Mouse (Mus musculus): Measurements from ENCODE around the gene Spib.

Spib gene

DNA sequence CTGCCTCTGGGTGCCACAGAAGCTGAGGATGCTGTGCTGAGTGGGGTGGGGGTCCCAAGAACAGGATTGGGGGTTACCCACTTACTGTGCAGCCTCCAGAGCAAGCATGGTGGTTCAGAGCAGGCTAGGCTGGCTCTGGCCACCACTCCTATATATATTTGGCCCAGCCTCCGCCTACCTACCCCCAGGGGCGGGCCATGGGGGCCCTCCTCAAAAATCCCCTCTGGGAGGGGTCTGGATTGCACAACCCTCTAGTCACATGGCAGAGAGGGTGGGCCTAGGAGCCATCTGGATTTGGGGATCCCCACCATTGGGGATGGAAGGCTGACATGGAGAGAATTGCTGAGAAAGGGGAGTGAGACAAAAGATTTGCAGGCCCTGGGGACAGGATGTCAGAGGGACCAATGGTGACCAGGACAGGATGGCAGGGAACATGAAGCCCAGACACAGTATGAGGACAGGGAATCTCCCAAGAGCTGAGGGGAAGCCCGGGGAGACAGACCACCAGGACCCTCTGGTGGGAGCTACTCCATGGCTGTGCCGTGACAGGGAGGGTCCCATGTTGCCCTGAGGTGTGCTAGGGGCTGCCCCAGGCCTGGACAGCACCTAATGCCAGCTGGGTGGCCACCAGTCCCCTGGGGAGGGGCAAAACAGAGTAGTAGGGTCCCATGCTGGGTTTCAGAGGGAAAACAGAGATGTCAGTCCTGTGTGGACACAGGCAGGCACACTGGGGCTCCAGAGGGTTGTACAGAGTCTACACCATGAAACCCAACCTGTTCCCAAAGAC is at the start of gene Spib:
TSS of gene Spib (minus strand) at position 126 of the 787 bp plus-strand sequence.
- in situ Hi-C loops (cut with MboI; ENCODE audit: low sequenced_read_pairs), result no loop called here

DNA sequence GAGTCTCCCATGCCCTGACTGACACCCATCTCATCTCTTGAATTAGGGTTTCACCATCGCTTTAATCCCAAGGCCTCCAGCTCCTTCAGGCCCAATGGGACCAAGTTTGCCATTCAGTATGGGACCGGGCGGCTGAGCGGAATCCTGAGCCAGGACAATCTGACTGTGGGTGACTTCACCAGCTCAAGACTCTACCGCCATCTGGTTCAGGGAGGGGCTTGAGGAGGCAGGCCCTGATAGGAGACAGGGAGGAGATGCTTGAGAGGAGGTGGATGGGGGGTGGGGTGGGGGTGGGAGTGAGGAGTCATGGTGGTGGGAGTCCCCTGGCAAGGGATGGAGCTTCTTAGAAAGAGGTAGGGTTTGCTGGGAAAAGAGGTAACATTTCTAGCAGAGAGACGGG is 49.8 kb upstream of the Spib start:
- in situ Hi-C loops (cut with MboI; ENCODE audit: low sequenced_read_pairs), result no loop called here

DNA sequence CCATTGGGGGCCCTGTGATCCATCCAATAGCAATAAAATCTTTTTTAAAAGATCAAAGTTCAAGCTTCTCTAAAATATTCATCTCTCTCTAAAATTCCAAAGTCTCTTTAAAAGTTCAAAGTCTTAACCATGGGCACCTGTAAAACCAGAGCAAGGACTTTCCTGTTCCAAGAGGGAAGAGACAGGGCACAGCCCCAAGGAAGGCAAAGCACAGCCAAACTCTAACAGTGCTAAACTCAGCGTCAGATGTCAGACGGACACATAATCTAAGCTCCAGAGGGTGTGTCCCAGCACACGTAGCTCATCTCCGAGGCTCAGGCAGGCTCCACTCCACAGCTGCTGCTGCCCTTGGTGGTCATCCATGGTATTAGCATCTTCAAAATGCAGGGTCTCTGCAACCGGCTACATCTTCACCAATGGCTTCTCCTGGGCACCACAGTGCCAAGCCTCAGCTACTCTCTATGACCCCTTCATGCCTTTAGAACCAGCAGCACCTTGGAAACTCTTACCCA is 44.5 kb upstream of the Spib start:
- in situ Hi-C loops (cut with MboI; ENCODE audit: low sequenced_read_pairs), result no loop called here

DNA sequence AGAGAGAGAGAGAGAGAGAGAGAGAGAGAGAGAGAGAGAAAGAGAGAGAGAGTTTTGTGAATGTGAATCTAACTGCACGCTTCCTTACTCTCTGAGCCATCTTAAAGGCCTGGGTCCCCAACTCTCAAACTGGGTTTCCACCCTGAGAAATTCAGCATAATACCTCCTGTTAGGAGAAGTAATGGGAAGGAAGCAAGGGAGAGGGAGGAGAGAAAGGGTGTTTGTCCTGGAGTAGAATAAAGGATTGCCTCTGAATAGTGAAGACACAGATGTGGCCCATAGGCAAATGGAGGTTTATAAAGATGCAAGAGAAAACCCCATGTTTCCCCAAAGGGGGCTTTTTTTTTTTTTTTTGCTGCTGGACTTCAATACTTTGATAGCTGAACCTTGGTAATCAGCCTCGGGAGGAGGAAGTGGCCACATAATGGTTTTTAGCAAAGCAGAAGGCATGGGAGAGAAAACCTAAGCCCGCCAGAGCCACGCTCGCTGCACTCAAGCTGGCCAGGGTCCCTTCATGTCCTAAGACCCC is 41.1 kb upstream of the Spib start:
- in situ Hi-C loops (cut with MboI; ENCODE audit: low sequenced_read_pairs), result no loop called here

DNA sequence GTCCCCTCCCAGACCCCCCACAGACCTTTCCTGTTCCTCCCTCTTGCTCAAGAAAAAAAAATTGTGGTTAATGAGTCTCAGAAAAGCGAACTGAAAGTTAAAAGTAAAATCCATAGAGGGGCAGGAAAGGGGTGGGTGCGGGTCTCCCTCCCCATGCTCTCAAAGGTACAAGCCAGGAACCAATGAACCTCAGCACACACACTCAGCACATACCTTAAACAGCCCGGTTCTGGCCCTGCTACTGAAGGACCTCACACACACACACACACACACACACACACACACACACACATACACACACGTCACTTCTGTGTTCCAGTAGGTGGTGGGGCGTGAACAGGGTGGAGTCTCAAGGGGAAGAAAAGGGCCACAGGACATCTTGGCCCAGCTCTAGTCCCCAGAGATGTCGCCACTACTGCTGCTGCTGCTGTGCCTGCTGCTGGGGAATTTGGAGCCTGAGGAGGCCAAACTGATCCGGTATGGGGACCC is 40.4 kb upstream of the Spib start, which contains the start of gene Napsa:
TSS of gene Napsa (plus strand) at position 168 of the 489 bp plus-strand sequence.
- in situ Hi-C loops (cut with MboI; ENCODE audit: low sequenced_read_pairs), result no loop called here

DNA sequence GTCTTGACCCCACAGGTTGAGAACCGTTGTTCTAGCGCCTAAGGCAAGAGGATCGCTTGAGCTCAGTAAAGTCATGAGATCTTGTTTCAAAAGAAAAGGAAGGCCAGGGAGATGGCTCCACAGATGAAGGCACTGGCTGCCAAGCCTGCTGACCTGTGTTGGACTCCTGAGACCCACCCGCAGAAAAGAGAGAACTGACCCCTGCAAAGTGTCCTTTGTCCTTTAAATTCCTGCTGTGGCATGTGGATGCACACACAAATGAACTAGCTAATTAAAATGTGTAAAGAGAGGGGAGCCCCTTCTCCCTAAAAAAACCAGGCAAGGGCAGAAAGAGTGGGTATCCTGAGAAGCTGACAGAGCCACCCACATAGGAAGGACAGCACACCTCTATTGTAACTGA is 39.9 kb upstream of the Spib start:
- in situ Hi-C loops (cut with MboI; ENCODE audit: low sequenced_read_pairs), result no loop called here

DNA sequence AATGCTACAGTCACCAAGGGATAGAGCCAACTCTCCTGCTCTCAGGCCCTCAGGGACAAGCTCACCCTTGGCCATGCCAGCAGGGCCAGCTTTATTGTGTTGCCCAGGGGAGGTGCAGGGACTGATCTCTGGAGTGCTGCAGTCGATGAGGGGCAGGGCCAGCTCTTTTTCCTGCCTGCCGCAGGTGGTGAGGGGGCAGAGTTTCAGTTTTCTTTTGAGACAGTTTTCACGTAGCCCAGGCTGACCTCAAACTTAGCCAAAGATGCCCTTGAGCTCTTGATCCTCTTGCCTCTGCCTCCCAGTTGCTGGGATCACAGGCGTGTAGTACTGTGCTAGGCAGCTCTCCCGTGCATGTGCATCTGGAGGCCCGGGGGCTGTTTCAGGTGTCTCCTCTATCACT is 39.1 kb upstream of the Spib start:
- in situ Hi-C loops (cut with MboI; ENCODE audit: low sequenced_read_pairs), result no loop called here

DNA sequence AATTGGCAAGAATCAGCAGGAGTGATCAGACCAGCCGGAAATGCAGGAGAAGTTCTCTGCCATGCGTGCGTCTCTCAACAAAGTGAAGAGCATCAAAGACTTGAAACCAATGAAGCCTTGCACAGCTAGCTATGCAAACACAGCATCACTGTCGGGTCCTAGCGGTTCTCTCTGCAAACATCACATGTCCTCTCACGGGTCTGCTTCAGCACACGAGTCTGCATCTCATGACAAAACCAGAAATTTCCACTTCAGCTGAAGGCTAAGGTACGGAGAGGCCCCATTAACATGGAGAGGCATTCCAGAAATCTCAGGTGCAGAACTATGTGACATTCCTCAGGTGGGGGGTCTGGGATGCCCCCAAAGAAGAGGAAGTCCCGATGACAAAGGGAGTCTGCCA is 36.9 kb upstream of the Spib start:
- in situ Hi-C loops (cut with MboI; ENCODE audit: low sequenced_read_pairs), result no loop called here

DNA sequence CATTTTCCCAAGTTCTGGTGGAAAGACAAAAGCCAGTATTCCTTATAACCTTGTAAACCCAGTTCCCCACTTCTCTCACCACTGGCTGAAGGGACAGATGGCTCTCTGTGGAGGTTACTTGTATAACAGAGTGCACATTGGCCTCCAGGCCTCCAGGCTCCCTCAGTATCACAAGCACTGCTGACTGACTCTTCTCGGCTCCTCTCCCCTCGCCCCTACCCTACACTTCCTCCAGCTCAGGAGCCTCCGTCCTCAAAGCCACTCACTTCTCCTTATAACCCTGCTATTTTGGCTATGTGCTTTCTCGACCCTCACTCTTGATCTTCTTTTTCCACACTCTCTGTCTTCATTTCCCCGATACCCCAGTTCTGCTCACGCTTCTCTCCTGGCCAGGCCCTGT is 33.5 kb upstream of the Spib start:
- in situ Hi-C loops (cut with MboI; ENCODE audit: low sequenced_read_pairs), result no loop called here

DNA sequence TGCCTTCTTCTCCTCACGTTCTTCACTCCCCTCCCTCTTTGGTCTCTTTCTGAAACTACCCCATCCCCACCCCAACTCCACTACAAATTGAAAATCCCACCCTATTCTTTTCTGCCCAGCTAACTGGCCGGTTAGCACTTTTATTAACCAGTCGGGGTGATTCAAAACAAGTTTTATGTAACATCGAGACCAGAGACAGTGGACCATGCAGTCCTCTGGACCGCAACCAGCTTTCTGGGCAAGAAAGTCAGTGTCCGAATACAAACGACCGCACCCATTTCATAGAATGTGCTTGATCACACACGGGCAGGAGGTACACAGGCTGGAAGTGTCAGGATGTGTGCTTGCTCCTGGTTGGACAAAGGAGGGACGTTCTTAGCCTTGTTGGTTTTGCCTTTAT is 32.6 kb upstream of the Spib start:
- in situ Hi-C loops (cut with MboI; ENCODE audit: low sequenced_read_pairs), result no loop called here

DNA sequence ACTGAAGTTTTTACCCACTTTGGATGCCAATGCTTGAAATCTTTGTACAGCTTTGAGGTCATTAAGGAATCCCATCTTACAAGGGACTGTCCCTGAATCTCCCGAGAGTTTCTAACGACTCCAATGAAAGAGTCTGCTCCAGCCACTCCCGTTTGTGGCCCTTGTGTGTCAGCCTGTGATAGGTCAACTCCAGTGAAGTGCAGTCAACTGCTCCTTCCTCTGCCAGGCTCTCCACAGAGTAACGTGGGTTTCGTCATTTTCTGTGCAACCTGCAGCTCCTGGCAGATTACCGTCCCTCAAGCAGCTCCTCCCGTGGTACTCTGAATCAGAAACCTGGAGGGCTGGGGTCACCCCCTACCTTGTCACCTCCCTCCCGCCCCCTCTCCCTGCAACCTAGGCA is 31.4 kb upstream of the Spib start:
- in situ Hi-C loops (cut with MboI; ENCODE audit: low sequenced_read_pairs), result no loop called here

DNA sequence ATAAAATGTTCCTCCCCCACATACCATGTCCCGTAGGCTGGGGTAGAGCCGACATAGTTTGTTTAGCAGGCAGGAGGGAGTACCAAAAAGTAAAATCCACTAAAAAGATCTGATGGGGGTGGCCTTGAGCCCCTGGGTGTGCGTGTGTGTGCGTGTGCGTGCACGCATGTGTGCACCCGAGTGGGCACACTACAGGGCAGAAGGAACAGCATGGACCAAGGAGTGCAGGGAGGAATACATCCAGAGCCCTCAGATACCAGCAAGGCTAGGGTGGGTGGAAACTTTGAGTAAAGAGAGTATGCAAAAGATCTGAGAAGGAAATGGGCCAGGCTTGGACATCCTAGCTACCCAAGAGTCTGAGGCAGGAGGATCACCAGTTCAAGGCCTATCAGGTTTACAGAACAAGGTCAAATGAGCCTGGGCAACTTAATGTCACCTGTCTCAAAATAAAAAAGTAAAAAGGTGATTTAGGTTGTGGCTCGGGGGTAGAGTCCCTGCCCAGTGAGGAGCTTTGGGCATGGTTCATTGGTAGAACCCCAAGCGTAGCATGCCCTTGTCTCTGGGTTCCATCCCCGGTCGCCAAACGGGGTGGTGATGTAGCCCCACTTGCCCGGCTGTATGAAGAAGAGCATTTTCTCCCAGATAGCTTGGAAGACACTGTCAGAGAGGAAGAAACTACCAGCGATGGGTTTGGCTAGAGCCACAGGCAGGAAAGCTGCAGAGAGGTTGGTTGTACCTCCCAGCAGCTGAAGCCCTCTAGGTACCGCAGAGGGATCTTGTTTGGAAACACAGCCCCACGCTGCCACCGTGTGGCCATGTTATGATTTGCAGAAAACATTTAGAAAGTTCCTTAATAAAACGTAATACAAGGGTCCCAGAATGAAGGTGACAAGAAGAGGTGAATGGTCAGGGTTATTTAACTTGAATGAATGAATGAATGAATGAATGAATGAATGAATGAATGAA is 28.8 kb upstream of the Spib start:
- in situ Hi-C loops (cut with MboI; ENCODE audit: low sequenced_read_pairs), result no loop called here

DNA sequence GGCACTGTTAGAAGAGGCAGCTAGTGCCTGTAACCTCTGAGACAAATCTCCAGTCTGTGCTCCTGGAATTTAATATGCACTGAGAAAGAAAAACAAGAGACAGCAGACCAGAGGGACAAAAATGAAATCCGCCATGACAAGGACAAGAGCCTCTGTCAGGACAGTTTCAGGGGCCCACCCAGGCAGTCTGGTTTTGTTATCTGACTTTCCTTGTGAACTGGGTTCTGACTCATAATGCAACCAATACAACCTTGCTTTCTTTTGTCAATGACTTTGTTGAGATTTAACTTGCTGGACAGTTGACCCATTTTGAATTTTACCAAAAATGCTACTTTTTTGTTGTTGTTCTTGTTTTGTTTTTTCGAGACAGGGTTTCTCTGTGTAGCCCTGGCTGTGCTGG is 25.8 kb upstream of the Spib start:
- in situ Hi-C loops (cut with MboI; ENCODE audit: low sequenced_read_pairs), result no loop called here

DNA sequence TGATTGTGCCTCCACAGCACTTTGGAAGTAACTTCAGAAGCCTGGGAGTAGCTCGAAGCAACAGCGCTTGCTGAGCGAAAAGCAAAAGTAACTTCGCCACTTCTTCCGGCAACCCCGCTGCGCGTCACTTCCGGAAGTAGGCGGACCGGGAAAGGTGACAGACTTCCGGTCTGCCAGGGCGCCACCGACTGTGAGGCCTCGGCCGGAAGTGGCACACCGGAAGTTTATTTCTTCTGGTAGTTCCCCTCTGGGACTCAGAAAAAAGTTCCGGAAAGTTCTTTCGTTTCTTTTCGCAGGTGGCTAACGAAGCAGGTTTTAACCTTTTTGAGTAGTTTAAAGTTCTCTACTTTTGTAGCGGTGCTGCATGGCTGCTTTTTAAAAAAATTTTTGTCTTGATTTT is 22.0 kb upstream of the Spib start, which contains the start of gene Nr1h2:
TSS of gene Nr1h2 (minus strand) at position 126 of the 400 bp plus-strand sequence.
- in situ Hi-C loops (cut with MboI; ENCODE audit: low sequenced_read_pairs), result no loop called here

DNA sequence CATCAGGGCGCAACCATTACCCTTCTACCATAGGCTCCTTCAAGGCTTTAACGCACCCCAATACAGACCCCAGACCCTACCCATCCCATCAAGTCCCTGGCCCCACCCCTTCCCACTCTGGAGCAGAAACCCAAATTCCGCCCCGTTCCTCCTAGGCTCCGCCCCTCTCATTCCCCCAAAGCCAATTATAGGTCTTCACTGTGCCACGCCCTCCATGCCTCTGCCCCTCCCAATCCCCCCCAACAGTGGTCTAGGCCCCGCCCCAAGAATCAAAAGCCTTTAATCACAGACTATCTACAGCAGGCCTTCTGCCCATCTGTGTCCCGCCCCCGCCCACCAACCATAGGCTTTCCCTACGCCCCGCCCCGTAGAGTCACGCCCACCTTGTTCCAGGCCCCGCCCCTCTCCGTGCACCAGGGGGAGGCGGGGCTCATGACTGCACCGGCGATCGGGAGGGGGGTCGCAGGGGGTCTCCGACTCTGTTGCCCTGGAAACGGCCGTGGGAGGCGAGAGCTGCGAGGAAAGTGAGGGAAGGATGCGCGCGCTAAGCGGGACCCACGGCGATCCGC is 21.4 kb upstream of the Spib start:
- in situ Hi-C loops (cut with MboI; ENCODE audit: low sequenced_read_pairs), result no loop called here

DNA sequence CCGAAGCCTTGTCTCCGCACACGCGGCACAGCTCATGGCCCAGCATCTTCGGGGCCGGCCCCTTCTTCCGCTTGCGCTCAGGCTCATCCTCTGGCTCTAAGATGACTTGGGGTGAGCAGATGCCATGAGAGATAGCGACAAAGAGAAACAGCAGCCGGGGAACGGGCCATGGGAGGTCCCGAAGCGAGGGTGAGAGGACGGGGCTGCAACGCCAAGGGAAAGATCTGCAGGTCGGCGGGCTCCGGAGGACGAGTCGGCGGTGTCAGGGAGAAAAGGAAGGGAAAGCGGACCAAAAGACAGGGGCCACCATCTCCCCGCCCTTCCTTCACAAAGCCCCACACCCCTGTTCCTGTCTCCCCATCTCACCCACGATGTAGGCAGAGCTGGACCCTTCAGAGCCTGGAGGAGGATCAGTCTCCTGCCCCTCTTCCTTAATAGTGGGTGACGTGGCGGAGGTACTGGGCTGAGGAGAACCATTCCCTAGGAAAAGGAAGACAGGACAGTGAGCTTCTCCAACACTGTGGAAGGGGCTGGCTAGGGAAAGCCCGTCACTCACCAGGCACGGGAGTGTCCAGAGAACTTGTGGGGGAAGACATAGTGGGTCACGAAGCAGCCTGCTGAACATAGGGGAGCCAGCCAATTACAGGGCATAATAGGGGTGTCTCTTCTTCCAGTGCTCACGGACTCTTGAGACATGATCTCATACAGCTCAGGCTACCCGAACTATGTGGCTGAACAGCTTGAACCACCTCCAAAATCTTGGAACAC is 20.5 kb upstream of the Spib start:
- in situ Hi-C loops (cut with MboI; ENCODE audit: low sequenced_read_pairs), result no loop called here

DNA sequence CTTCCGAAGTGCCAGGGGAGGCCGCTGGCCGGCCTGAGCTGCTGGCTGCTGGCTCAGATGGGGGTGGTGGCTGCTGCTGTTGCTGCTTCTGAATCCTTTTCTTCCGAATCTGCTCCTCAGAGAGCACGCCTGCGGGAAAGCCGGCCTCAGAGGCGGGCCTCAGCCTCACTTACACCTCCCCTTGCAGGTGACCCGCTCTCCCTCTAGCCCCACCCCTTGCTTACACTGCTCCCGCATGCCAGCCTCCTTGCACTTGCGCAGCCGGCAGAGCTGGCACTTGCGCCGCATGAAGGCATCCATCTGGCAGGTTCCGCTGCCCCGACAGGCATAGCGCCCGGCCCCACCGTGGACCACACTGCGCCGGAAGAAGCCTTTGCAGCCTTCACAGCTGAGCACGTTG is 19.9 kb upstream of the Spib start:
- in situ Hi-C loops (cut with MboI; ENCODE audit: low sequenced_read_pairs), result no loop called here

DNA sequence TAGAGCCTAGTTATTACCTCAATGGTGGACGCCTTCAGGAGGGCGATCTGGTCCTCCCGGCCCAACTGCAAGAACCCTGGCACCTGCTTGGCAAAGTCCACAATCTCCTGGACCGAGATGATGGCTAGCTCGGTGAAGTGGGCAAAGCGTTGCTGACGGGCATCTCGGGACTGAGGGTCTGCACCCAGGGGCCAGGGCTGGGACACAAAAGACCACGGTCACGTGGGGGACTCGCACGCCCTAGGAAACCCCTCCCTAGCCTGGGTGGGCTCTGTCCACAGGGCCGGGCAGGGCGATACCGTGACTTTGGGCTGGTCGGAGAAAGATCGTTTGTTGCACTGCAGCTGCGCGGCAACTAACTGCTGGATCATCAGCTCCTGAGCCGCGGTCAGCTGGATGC is 19.4 kb upstream of the Spib start:
- in situ Hi-C loops (cut with MboI; ENCODE audit: low sequenced_read_pairs), result no loop called here

DNA sequence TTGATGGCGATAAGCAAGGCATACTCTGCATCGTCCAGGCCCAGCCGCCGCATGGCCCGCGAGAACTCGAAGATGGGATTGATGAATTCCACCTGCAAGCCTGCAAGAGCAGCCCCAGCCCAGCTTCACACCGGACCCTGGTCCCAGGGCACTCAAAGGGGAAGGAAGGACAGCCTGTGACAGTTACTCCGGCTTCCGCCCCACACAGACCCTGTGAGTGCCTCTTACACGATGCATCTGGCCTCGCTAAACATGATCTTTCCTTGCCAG is 18.5 kb upstream of the Spib start:
- in situ Hi-C loops (cut with MboI; ENCODE audit: low sequenced_read_pairs), result no loop called here

DNA sequence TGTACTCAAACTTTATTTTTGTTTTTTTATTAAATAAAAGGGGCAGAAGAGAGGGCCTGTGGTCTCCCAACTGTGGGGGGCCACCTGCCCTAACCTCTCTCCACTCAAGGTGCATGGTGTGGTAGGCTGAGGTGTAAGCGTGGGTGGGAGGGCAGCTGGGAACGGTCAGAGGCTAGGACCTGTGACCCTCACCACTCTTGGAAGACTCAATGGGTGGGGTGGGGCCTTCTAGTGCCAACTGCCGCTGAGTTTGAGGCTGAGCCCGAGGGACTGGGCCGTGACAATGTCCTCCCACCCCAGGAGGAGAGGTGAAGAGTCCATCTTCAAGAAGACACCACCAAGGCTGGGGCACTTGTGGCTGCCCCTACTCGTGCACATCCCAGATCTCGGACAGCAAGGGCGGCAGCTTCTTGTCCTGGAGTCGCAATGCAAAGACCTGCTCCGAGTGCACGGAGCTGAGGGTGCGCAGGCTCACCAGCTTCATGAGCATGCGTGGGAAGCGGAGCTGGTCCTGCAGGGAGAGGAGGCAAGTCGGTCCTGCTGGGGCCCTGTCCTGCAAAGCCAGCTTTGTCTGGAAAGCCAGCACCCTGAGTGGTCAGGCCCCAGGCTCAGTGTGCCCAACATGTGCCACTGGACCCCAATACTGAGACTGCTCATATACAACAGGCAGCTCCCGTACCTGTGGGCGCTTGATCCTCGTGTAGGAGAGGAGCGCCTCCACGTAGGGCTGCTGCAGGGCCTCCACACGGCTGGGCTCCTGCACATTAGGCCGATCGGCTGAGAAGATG is 17.9 kb upstream of the Spib start:
- in situ Hi-C loops (cut with MboI; ENCODE audit: low sequenced_read_pairs), result no loop called here
